Mouse (Mus musculus) lung, adult 2 months (tissue): ENCODE data around the gene Pmepa1. TPM values are rescaled to one million over a fixed set of nuclear protein-coding genes. Genes with fewer than 3 reads are reported as not detected.

Experiments used
- DNase-seq: peaks from one replicate; pipeline ENCODE4 v3.0.0; 2022
- H3K4me1 ChIP-seq: fragments of 200-500 bp; 2 replicates; pipeline ENCODE4 v1.6.1; 2011; ENCODE audit warnings: low read length; ENCODE audit not compliant: control insufficient read depth, insufficient read depth
- H3K4me3 ChIP-seq: fragments of 200-500 bp; replicated peaks from 2 replicates; pipeline ENCODE3; 2011; ENCODE audit warnings: low read depth, mild to moderate bottlenecking, control low read depth, low read length; ENCODE audit errors: extremely low read depth
- CTCF ChIP-seq: fragments of 200-500 bp; IDR thresholded peaks from 2 replicates; pipeline ENCODE4 v1.5.1; 2011; ENCODE audit warnings: mild to moderate bottlenecking, low read length, control low read depth; ENCODE audit not compliant: insufficient read depth
- POLR2A ChIP-seq: fragments of 200-500 bp; IDR thresholded peaks from 2 replicates; pipeline ENCODE4 v1.6.1; 2011; ENCODE audit warnings: low read depth, mild to moderate bottlenecking, control low read depth, low read length, borderline replicate concordance; ENCODE audit errors: extremely low read depth
- WGBS: fragments of 180-500 bp; shearing (Covaris S2); methylation state at CpG from one replicate; pipeline ENCODE4 v1.1.7; 2018; 5-methylcytosine and 5-hydroxymethylcytosine counted together
- polyA plus RNA-seq: library from polyadenylated mRNA; depleted of rRNA; stranded (reverse); fragments of >200 nt; gene quantifications from 2 replicates; pipeline ENCODE4 v1.2.3, GENCODE M21; 2012

Gene Pmepa1
- polyA plus RNA-seq, 1 experiment, result 96.2 TPM

- TF ChIP-seq CTCF, result no peak
- TF ChIP-seq POLR2A, result no peak
- Histone ChIP-seq H3K4me3 (no peak overlapping the region), H3K4me1 (peaks cover 35% of the 10 kb centered on the region)
- no peak for DNase-seq
- WGBS, result 47% methylated on average over 9 of the region's 9 CpGs
Measured at GRCm38 (mm10) chr2:173258459-173259091, 17.8 kb downstream of the Pmepa1 start.

DNA sequence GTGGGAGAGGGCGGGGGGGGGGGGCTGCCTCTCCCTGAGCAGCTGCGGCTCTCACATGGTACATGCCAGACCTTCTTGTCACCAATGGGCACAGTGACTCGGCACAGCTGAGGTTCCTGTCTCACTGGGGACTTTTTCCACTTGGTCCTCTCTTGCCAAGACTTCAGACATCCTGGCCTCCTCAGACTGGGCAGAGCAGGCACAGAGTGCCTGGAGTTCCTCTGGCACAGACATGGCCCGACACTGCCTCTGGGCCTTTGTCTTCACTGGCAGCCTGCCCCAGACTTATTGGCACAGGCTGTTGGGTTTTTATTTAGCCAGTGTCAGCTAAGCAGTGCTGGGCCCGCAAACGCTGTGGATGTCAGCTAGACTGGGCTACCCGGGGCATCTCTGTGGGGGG is 18.7 kb downstream of the Pmepa1 start:
- no peak for TF ChIP-seq POLR2A
- no peak for TF ChIP-seq CTCF
- H3K4me3 ChIP-seq, result no peak overlapping the region
- peak; percentile 62 for DNase-seq
- 15% methylated on average over 7 of the region's 7 CpGs for WGBS
- H3K4me1 ChIP-seq, result peaks cover 35% of the 10 kb centered on the region

- WGBS, result 60% methylated on average over 4 of the region's 4 CpGs
- TF ChIP-seq POLR2A (no peak), CTCF (no peak)
- peaks cover 35% of the 10 kb centered on the region for H3K4me1 ChIP-seq
- no peak for DNase-seq
- H3K4me3 ChIP-seq, result no peak overlapping the region
Measured at GRCm38 (mm10) chr2:173256552-173256949, 19.8 kb downstream of the Pmepa1 start.

DNA sequence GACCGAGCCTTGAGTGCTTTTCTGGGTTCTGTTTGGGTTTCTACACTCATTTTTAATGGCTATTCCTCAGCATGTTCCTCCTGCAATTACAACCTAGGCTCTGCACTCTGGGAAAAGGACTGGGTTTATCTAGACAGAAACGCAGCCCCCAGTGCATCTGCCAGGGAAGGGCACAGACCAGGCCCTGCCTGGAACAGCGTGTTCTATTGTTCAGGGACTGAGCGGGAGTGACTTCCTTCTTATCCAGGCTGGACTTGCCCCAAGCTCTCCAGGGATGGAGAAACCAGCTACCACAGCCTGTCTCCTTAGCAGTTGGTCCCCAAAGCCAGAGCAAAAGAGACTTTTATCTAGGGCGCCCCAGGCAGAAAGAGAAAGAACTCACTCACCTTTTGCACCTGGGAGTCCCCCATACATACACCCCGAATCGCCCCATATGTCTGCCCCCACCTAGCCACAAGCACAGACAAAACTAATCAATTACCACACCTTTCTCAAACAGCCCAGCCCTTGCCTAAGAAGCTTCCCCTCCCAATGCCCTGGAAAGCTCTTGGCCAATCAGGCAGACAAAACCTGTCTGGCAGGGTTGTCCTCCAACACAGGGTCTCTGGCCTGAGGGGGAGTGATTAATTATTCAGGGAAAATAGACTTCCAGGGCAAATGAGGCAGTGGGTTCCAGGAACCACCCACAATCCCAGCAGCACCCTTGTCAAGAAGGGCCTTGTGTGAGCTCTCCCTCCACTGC is 20.4 kb downstream of the Pmepa1 start:
- no peak for TF ChIP-seq CTCF
- no peak for TF ChIP-seq POLR2A
- no peak for DNase-seq
- no peak overlapping the region for H3K4me3 ChIP-seq
- WGBS, result 52% methylated on average over 7 of the region's 7 CpGs
- H3K4me1 ChIP-seq, result peaks cover 36% of the 10 kb centered on the region

DNA sequence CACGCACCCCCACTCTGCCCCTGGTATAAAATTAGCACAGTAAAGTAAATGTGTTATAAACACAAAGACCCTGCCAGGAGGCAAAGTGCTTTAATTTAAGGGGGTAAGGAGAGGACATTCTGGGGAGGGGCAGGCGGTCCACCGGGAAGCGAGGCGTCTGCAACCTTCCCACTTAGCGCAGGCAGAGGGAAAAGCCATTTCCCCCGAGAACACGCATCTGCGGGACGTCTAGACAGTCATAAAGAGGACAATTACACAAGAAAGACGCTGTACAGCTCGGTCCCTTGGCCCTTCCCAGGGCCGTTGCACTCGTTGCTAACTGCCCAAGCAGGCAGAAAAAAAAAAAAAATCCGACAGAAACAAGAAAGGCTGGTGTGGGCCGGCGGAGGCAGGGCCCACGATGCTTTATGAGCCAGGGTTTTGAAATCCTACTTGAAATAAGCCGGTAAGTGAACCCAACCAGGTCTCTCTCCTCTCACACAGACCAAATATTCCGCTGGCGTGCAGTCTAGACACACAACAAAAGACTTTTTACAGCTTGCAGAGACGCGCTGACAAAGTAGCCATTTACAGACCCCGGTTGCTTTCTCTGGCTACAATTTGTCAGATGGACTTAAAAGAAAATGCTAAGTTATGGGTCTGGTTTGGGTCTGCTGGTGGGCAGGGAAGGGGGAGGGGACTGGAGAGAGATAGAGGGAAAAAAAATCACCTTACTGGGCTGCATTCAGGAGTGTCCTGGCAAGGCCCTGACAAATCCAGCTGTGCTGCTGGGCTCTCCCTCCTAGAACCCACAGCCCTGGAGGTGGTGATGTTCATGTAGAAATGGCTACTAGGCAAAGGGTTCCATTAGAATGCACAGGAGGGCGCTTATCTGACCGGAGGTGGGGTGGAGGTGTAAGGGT is 22.3 kb downstream of the Pmepa1 start:
- Histone ChIP-seq H3K4me1 (peaks cover 35% of the 10 kb centered on the region), H3K4me3 (no peak overlapping the region)
- 57% methylated on average over 26 of the region's 26 CpGs for WGBS
- TF ChIP-seq POLR2A, result no peak
- TF ChIP-seq CTCF, result no peak
- DNase-seq, result no peak

GRCm38 (mm10) chr2:173251675-173252074 is 24.7 kb downstream of the Pmepa1 start:
- DNase-seq, result no peak
- WGBS, result 54% methylated on average over 9 of the region's 9 CpGs

DNA sequence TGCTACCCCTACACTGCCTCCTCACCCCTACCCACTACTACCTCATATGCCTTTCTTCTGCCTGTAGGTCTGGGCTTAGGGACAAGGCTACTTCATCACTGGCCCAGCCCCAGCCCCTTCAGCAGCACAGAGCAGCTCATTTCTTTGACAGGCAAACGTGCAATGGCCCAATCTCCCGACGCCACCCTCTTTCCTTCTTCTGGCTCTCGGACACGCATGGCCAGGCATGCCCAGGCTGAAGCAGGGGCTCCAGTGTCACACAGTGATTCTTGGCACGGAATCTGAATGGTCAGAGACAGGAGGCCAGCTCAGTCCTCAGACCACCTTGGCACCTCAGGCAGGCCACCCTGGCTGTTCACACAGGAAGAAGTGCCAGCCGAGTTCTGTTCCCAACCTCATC is 25.2 kb downstream of the Pmepa1 start:
- TF ChIP-seq POLR2A, result no peak
- TF ChIP-seq CTCF, result no peak
- Histone ChIP-seq H3K4me1 (peaks cover 15% of the 10 kb centered on the region), H3K4me3 (no peak overlapping the region)
- DNase-seq, result no peak
- 44% methylated on average over 7 of the region's 7 CpGs for WGBS

More at GRCm38 (mm10) chr2:173251675-173252074, 24.7 kb downstream of the Pmepa1 start:
- Histone ChIP-seq H3K4me1 (peaks cover 21% of the 10 kb centered on the region), H3K4me3 (no peak overlapping the region)
- TF ChIP-seq POLR2A (no peak), CTCF (no peak)

DNA sequence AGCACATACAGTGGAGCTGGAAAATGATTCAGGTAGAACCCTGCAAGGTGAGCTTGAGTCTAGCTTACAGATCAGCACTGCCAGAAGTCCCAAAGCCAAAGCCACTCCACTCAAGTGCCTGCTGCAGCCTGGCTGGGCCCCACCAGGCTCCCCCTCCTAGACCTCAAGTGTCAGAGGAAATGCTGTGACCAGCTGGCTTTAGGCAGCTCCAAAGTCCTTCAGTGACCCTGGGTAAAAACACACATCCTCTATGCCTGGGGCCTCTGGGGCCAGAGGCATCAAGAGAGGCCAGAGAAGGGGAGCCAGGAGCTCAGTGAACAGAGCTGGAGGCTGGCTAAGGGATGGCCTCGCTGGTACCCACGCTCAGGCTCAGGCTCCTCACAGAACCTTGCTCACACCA is 25.9 kb downstream of the Pmepa1 start:
- Histone ChIP-seq H3K4me3 (no peak overlapping the region), H3K4me1 (peaks cover 9% of the 10 kb centered on the region)
- TF ChIP-seq CTCF (no peak), POLR2A (no peak)
- WGBS, result 22% methylated on average over 2 of the region's 2 CpGs
- DNase-seq, result peak; percentile 38

- TF ChIP-seq POLR2A (no peak), CTCF (no peak)
- DNase-seq, result no peak
- Histone ChIP-seq H3K4me3 (no peak overlapping the region), H3K4me1 (peaks cover 9% of the 10 kb centered on the region)
- 80% methylated on average over 8 of the region's 8 CpGs for WGBS
Measured at GRCm38 (mm10) chr2:173249965-173250364, 26.4 kb downstream of the Pmepa1 start.

DNA sequence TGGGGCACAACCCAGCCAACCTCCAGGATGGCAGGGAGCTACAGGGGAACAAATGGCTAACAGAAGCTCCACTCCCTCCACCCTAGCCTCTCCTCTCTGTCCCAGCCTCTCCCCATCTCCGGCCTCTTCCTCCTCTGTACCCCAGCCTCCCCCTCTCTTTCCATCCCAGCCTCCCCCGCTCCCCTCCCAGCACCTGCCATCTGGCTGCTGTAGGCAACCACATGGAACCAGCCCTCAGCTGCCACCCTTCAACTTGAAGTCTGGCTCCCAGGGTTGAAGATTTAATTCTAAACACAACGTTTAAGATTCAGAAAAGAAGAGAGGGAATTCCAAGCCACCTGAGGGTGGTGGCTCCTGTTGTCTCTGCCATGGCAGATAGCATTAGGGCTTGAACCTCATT is 26.9 kb downstream of the Pmepa1 start:
- Histone ChIP-seq H3K4me3 (no peak overlapping the region), H3K4me1 (peaks cover 9% of the 10 kb centered on the region)
- no peak for DNase-seq
- 68% methylated on average over 3 of the region's 3 CpGs for WGBS
- TF ChIP-seq POLR2A (no peak), CTCF (no peak)
